ENCODE assay signal across 12 mouse cellular contexts in the genomic region with DNA sequence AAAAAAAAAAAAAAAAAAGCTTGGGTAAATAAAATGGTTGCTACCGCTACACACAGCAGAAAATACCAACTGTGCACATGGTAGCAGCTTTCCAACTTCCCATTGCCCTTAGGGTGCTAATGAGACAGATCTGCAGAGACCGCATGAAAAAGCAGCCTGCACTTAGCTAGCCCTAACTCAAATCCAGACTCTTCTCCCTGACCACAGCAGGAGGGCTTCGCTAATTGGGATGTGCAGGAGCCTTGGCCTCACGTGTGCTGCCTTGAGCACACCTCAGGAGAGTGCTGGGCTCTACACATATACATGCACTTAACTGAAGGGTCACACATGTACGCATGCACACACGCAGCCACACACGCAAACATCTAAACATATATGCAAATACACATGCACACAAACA.
DNase-seq lines count a peak whose midpoint lies in the region; ATAC-seq lines count a peak whose summit lies in the region.
"Had no signal": no experiment of that assay in that cellular context is flagged by ENCODE, and none has a peak within 500 bp of the region (broad histone marks: within the 10 kb centered on the region; RNA-seq: fewer than 3 reads in every experiment).

No protein-coding gene starts in this region.

- peak overlapping the region; percentile 24 for H3K9ac ChIP-seq in forebrain, embryonic 11.5 days (ENCODE audit: low read length)
- H3K9ac ChIP-seq in hindbrain, embryonic 12.5 days, result no peak overlapping the region
- H3K9ac ChIP-seq in midbrain, embryonic 12.5 days (replicated peaks), result no peak overlapping the region
- H3K9ac ChIP-seq: heart, embryonic 12.5 days; limb, embryonic 13.5 days had no signal

- H3K36me3 ChIP-seq in forebrain, embryonic 11.5 days (ENCODE audit: control insufficient read depth, insufficient read depth, low read length), result no peaks in the 10 kb centered on the region
- no peaks in the 10 kb centered on the region for H3K36me3 ChIP-seq in hindbrain, embryonic 12.5 days
- no peaks in the 10 kb centered on the region for H3K36me3 ChIP-seq in midbrain, embryonic 12.5 days
- H3K36me3 ChIP-seq: heart, embryonic 12.5 days had no signal

- H3K27me3 ChIP-seq in forebrain, embryonic 11.5 days (ENCODE audit: control insufficient read depth, insufficient read depth, low read length), result no peaks in the 10 kb centered on the region
- H3K27me3 ChIP-seq in hindbrain, embryonic 12.5 days, result no peaks in the 10 kb centered on the region
- no peaks in the 10 kb centered on the region for H3K27me3 ChIP-seq in midbrain, embryonic 12.5 days
- H3K27me3 ChIP-seq: heart, embryonic 12.5 days; limb, embryonic 13.5 days had no signal

- H3K9me3 ChIP-seq in forebrain, embryonic 11.5 days (ENCODE audit: control insufficient read depth, low read length), result no peaks in the 10 kb centered on the region
- H3K9me3 ChIP-seq in hindbrain, embryonic 12.5 days (replicated peaks), result no peaks in the 10 kb centered on the region
- no peaks in the 10 kb centered on the region for H3K9me3 ChIP-seq in midbrain, embryonic 12.5 days
- H3K9me3 ChIP-seq: heart, embryonic 12.5 days; limb, embryonic 13.5 days had no signal

- peak; percentile 80 for ATAC-seq in forebrain, embryonic 11.5 days (replicated peaks; ENCODE audit: low FRiP score)
- ATAC-seq in hindbrain, embryonic 12.5 days (ENCODE audit: low FRiP score), result peak; percentile 69
- peak; percentile 73 for ATAC-seq in midbrain, embryonic 12.5 days (ENCODE audit: low FRiP score, low read depth)

- H3K4me2 ChIP-seq in forebrain, embryonic 11.5 days (ENCODE audit: low read depth, low read length, severe bottlenecking), result peak overlapping the region; percentile 32; the same call in 1 of the 2 replicates
- no peak overlapping the region for H3K4me2 ChIP-seq in hindbrain, embryonic 12.5 days (replicated peaks)
- H3K4me2 ChIP-seq in midbrain, embryonic 12.5 days (replicated peaks), result peak overlapping the region; percentile 22
- H3K4me2 ChIP-seq: heart, embryonic 12.5 days; limb, embryonic 13.5 days had no signal

- H3K4me1 ChIP-seq in forebrain, embryonic 11.5 days (replicated peaks; ENCODE audit: control insufficient read depth, insufficient read depth, low read length), result peaks cover 21% of the 10 kb centered on the region
- H3K4me1 ChIP-seq in hindbrain, embryonic 12.5 days, result peaks cover 35% of the 10 kb centered on the region
- H3K4me1 ChIP-seq in midbrain, embryonic 12.5 days, result peaks cover 50% of the 10 kb centered on the region

- WGBS in forebrain, embryonic 11.5 days, result 16% methylated on average over 7 of the region's 7 CpGs
- 47% methylated on average over 7 of the region's 7 CpGs for WGBS in hindbrain, embryonic 12.5 days
- 28% methylated on average over 7 of the region's 7 CpGs for WGBS in midbrain, embryonic 12.5 days

- DNase-seq in forebrain, embryonic 11.5 days (ENCODE audit: low spot score), result peak; percentile 73
- DNase-seq in retina, postnatal 1 day, result peak; percentile 78
- DNase-seq in kidney, postnatal 25 days, result no peak
- no peak for DNase-seq in thymus, postnatal 0 days (ENCODE audit: low spot score)
- DNase-seq in right cerebral cortex, adult 18-20 months, result no peak
- DNase-seq: lung, adult 18-20 months; thymus, postnatal 14 days had no signal

- peak overlapping the region; percentile 70 for H3K27ac ChIP-seq in forebrain, embryonic 11.5 days (ENCODE audit: low read depth, low read length)
- H3K27ac ChIP-seq in hindbrain, embryonic 12.5 days, result peak overlapping the region; percentile 76
- peak overlapping the region; percentile 75 for H3K27ac ChIP-seq in midbrain, embryonic 12.5 days (replicated peaks)
- H3K27ac ChIP-seq: limb, embryonic 13.5 days; macrophage had no signal

- no peak overlapping the region for H3K4me3 ChIP-seq in forebrain, embryonic 11.5 days (ENCODE audit: low read depth, low read length)
- no peak overlapping the region for H3K4me3 ChIP-seq in hindbrain, embryonic 12.5 days
- H3K4me3 ChIP-seq in midbrain, embryonic 12.5 days, result no peak overlapping the region
- H3K4me3 ChIP-seq: heart, embryonic 12.5 days; limb, embryonic 13.5 days had no signal

Comparison
In these comparisons a context has a peak if more than half of its experiments do, and no peak if none do; other contexts are left out.
1. DNase-seq: peak in forebrain, embryonic 11.5 days (single experiment) and retina, postnatal 1 day (single experiment); none in kidney, postnatal 25 days (0 of 2), thymus, postnatal 0 days (single experiment) and right cerebral cortex, adult 18-20 months (single experiment).
2. Peak in every context shown above with its lines, with median percentiles within 50 percentile points of each other: ATAC-seq and H3K27ac ChIP-seq.